Mouse (Mus musculus): ENCODE measurements around the gene Mta3. TPM values are rescaled to one million over a fixed set of nuclear protein-coding genes. Genes with fewer than 3 reads are reported as not detected.
A peak's percentile ranks its signal among the peaks of the same experiment; 100 is the strongest.

Gene Mta3
- polyA plus RNA-seq, 1 experiment from 2014 or later, result 44.6 TPM

DNA sequence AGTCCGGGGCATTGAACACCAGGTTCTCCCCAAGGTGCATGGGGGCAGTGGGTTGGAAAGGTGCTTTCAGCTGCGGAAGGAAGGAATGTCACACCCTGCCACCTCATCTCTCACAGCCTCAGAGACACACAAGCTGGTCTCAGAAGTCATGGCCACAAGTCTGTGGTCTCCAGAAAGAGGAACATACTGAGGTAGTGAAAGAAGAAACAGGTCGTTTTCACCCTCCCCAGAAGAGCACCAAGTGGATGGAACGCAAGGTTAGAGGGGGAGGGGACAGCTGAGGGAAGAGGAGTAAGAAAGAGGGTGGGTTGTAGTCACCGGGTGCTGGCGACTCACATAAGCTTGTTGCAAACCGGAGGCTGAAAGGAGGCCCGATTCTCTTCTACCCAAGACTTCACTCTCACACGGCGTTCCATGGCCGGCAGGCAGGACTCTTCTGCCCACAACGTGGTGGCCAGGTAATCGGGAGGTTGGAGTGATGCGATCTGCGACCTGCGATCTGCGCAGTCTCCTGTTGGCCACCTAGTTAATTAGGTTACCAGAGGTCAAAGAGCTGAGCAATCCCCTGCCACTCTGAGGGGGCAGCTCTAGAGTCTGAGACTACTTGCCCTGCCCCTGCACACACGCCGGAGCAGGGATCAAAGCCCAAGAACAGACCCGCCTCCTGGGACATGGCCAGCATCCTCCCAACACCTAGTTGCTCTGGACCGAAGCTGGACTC lies 140.5 kb downstream of the Mta3 start:
- H3K36me3 ChIP-seq (ENCODE audit: control insufficient read depth, insufficient read depth, low read length), result no peaks in the 10 kb centered on the region
- H3K27me3 ChIP-seq (ENCODE audit: control insufficient read depth, insufficient read depth, low read length), result no peaks in the 10 kb centered on the region
- no peak overlapping the region for H3K4me2 ChIP-seq (ENCODE audit: low read depth, severe bottlenecking)
- H3K27ac ChIP-seq (replicated peaks; ENCODE audit: low read depth, low read length), result no peak overlapping the region
- no peak overlapping the region for H3K9ac ChIP-seq (ENCODE audit: low read length)
- no peaks in the 10 kb centered on the region for H3K9me3 ChIP-seq (ENCODE audit: control insufficient read depth, low read length)
- no peak overlapping the region for H3K4me3 ChIP-seq (ENCODE audit: low read depth, low read length)
- peaks cover 5% of the 10 kb centered on the region; the same call in 1 of the 2 replicates for H3K4me1 ChIP-seq (ENCODE audit: control insufficient read depth, insufficient read depth, low read length)
- ATAC-seq (ENCODE audit: insufficient number of reproducible peaks, low FRiP score, low TSS enrichment, low read depth) (no peak), DNase-seq (ENCODE audit: low spot score) (no peak)
- WGBS, result 74% methylated on average over 21 of the region's 21 CpGs

DNA sequence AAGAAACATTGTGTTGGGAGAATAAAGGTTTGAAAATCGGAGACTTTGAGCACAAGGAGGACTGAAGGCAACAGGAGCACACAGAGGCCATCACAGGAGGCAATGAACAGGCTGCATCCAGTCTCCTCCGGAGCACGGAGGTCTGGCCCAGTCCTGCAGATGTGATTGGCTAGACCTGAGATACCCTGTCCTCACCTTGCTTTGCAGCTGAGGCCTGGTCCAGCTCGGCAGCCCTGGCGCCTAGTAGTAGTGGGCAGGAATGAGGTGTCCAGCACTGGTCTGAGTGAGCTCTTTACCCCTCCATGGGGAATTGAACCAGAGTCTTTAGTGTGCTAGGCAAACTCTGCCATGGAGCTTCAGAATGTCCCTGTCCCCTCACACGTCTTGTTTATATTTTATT lies 141.1 kb downstream of the Mta3 start:
- Histone ChIP-seq H3K36me3 (ENCODE audit: control insufficient read depth, insufficient read depth, low read length) (no peaks in the 10 kb centered on the region), H3K4me1 (ENCODE audit: control insufficient read depth, insufficient read depth, low read length) (peaks cover 5% of the 10 kb centered on the region; the same call in 1 of the 2 replicates), H3K9ac (ENCODE audit: low read length) (no peak overlapping the region), H3K4me2 (ENCODE audit: low read depth, severe bottlenecking) (no peak overlapping the region), H3K27me3 (ENCODE audit: control insufficient read depth, insufficient read depth, low read length) (no peaks in the 10 kb centered on the region), H3K4me3 (ENCODE audit: low read depth, low read length) (no peak overlapping the region), H3K9me3 (ENCODE audit: control insufficient read depth, low read length) (no peaks in the 10 kb centered on the region), H3K27ac (replicated peaks; ENCODE audit: low read depth, low read length) (no peak overlapping the region)
- ATAC-seq (ENCODE audit: insufficient number of reproducible peaks, low FRiP score, low TSS enrichment, low read depth) (no peak), DNase-seq (ENCODE audit: low spot score) (no peak)
- 82% methylated on average over 6 of the region's 6 CpGs for WGBS

DNA sequence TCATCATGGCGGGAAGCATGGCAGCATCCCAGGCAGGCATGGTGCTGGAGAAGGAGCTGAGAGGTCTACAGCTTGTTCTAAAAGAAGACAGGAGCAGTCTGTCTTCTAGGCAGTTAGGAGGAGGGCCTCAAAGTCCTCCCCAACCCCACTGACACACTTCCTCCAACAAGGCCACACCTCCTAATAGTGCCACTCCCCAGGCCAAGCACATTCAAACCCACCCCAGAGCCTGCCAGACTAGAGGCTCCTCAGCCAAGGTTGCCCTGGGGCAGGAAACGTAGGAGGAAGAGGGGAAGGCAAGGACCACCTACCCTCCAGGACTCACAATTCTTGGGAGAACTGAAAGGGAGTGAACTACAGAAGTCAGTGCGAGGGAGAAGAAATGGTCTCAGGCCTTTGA lies 141.9 kb downstream of the Mta3 start, which contains the start of gene Haao:
Haao (minus strand) TSS at position 149 of the 400 bp plus-strand sequence.
- no peaks in the 10 kb centered on the region for H3K36me3 ChIP-seq (ENCODE audit: control insufficient read depth, insufficient read depth, low read length)
- no peaks in the 10 kb centered on the region for H3K9me3 ChIP-seq (ENCODE audit: control insufficient read depth, low read length)
- peaks cover 5% of the 10 kb centered on the region; the same call in 1 of the 2 replicates for H3K4me1 ChIP-seq (ENCODE audit: control insufficient read depth, insufficient read depth, low read length)
- no peak within 1 kb of the TSS for H3K4me2 ChIP-seq (ENCODE audit: low read depth, severe bottlenecking)
- ATAC-seq (ENCODE audit: insufficient number of reproducible peaks, low FRiP score, low TSS enrichment, low read depth) (no peak), DNase-seq (ENCODE audit: low spot score) (no peak)
- WGBS, result 86% methylated on average over 3 of the region's 3 CpGs
- no peak within 1 kb of the TSS for H3K27ac ChIP-seq (replicated peaks; ENCODE audit: low read depth, low read length)
- H3K4me3 ChIP-seq (ENCODE audit: low read depth, low read length), result no peak within 1 kb of the TSS
- no peak within 1 kb of the TSS for H3K9ac ChIP-seq (ENCODE audit: low read length)
- no peaks in the 10 kb centered on the region for H3K27me3 ChIP-seq (ENCODE audit: control insufficient read depth, insufficient read depth, low read length)

DNA sequence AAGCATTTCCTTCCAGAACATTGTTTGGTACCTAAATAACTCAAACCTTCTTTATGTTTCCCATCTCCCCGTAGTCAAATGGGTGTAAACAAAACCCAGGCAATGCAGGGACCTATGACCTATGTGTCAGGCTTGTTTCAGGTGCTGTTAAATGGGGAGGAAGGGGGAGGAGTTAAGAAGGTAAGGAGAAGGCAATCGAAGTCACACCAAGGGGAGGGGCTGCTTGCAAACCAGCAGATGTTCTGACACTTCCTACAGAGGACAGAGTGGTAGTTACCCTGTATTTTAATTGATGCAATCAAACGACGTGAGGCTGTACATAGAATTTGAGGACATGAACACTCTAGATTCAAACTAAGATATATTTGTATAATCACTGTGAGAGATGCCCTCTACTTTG lies 142.5 kb downstream of the Mta3 start:
- Histone ChIP-seq H3K4me2 (ENCODE audit: low read depth, severe bottlenecking) (no peak overlapping the region), H3K4me1 (ENCODE audit: control insufficient read depth, insufficient read depth, low read length) (peaks cover 5% of the 10 kb centered on the region; the same call in 1 of the 2 replicates), H3K36me3 (ENCODE audit: control insufficient read depth, insufficient read depth, low read length) (no peaks in the 10 kb centered on the region), H3K4me3 (ENCODE audit: low read depth, low read length) (no peak overlapping the region), H3K9me3 (ENCODE audit: control insufficient read depth, low read length) (no peaks in the 10 kb centered on the region), H3K9ac (ENCODE audit: low read length) (no peak overlapping the region), H3K27me3 (ENCODE audit: control insufficient read depth, insufficient read depth, low read length) (no peaks in the 10 kb centered on the region), H3K27ac (replicated peaks; ENCODE audit: low read depth, low read length) (no peak overlapping the region)
- ATAC-seq (ENCODE audit: insufficient number of reproducible peaks, low FRiP score, low TSS enrichment, low read depth), result no peak
- no peak for DNase-seq (ENCODE audit: low spot score)
- 31% methylated on average over 4 of the region's 4 CpGs for WGBS

DNA sequence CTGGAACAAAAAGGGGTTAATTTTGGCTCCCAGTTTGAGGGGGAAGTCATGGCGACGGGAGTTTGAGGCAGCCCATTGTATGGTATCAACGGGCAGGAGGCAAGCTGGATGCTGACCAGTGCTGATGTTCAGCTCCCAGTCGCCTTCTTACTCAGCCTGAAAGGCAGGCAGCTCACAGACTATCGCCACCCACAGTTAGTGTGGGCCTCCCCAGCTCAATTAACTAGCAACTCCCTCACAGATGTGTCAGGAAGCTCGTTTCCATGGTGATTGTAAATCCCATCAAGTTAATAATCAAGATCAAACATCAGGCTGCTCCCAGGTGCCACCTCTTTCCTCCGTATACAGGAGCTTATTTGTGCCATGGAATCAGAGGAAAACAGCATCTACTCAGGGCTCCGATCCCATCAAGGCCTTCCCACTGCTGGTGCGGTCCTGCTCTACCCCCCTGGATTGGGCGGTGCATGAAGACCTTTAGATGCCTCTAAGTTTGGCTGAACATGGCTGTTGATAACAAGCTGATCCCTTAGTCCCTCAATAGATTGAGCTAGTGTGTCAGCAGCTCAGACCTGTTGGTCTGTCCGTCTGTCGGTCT lies 143.2 kb downstream of the Mta3 start:
- DNase-seq (ENCODE audit: low spot score) (no peak), ATAC-seq (ENCODE audit: insufficient number of reproducible peaks, low FRiP score, low TSS enrichment, low read depth) (no peak)
- H3K36me3 ChIP-seq (ENCODE audit: control insufficient read depth, insufficient read depth, low read length), result no peaks in the 10 kb centered on the region
- 52% methylated on average over 12 of the region's 12 CpGs for WGBS
- no peaks in the 10 kb centered on the region for H3K27me3 ChIP-seq (ENCODE audit: control insufficient read depth, insufficient read depth, low read length)
- H3K4me2 ChIP-seq (ENCODE audit: low read depth, severe bottlenecking), result no peak overlapping the region
- H3K9ac ChIP-seq (ENCODE audit: low read length), result no peak overlapping the region
- H3K9me3 ChIP-seq (ENCODE audit: control insufficient read depth, low read length), result no peaks in the 10 kb centered on the region
- H3K4me3 ChIP-seq (ENCODE audit: low read depth, low read length), result no peak overlapping the region
- peaks cover 5% of the 10 kb centered on the region; the same call in 1 of the 2 replicates for H3K4me1 ChIP-seq (ENCODE audit: control insufficient read depth, insufficient read depth, low read length)
- H3K27ac ChIP-seq (replicated peaks; ENCODE audit: low read depth, low read length), result no peak overlapping the region

DNA sequence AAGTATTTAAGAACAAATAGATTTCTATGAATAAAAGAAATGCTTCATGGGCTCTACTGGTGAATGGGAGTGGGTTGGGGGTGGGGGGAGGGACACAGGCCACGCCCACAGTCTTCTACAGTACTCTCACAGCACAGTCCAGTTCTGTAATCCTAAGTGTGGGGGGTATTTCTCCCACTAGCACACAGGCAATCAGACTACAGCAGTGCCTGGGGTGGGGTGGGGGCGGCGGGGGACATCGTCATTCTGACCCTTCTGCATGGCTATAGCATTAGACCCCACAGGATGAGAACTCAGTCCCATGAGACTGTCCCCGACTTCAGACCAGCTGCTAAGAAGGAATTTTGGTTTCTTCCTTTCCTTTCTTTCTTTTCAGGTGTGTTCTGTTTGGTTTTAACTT lies 143.8 kb downstream of the Mta3 start:
- no peaks in the 10 kb centered on the region for H3K9me3 ChIP-seq (ENCODE audit: control insufficient read depth, low read length)
- H3K4me3 ChIP-seq (ENCODE audit: low read depth, low read length), result no peak overlapping the region
- H3K27ac ChIP-seq (replicated peaks; ENCODE audit: low read depth, low read length), result no peak overlapping the region
- H3K9ac ChIP-seq (ENCODE audit: low read length), result no peak overlapping the region
- ATAC-seq (ENCODE audit: insufficient number of reproducible peaks, low FRiP score, low TSS enrichment, low read depth) (peak; percentile 35; the same call in 1 of the 2 replicates), DNase-seq (ENCODE audit: low spot score) (no peak)
- no peaks in the 10 kb centered on the region for H3K36me3 ChIP-seq (ENCODE audit: control insufficient read depth, insufficient read depth, low read length)
- no peak overlapping the region for H3K4me2 ChIP-seq (ENCODE audit: low read depth, severe bottlenecking)
- H3K27me3 ChIP-seq (ENCODE audit: control insufficient read depth, insufficient read depth, low read length), result no peaks in the 10 kb centered on the region
- H3K4me1 ChIP-seq (ENCODE audit: control insufficient read depth, insufficient read depth, low read length), result peaks cover 5% of the 10 kb centered on the region; the same call in 1 of the 2 replicates
- 73% methylated on average over 5 of the region's 5 CpGs for WGBS

DNA sequence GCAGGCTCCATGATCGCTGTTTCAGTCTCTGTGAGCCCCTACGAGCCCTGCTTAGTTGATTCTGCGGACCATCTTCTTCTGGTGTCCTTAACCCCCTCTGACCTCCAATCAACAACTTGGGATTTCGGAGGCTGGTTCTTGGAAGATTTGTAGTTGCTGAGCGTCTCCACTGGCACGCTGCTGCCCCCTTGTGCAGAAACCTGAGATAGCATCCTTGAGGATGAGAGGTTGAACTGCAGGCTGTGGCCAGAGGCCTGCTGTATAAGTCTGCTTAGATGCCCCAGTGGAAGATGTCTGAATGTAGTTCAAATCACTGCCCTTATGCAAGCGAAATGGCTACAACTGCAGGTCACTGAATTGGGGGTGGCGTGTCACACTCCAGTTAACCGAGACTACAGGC lies 144.5 kb downstream of the Mta3 start:
- ATAC-seq (ENCODE audit: insufficient number of reproducible peaks, low FRiP score, low TSS enrichment, low read depth) (no peak), DNase-seq (ENCODE audit: low spot score) (peak; percentile 96)
- Histone ChIP-seq H3K36me3 (ENCODE audit: control insufficient read depth, insufficient read depth, low read length) (no peaks in the 10 kb centered on the region), H3K9me3 (ENCODE audit: control insufficient read depth, low read length) (no peaks in the 10 kb centered on the region), H3K4me1 (ENCODE audit: control insufficient read depth, insufficient read depth, low read length) (peaks cover 5% of the 10 kb centered on the region; the same call in 1 of the 2 replicates), H3K4me2 (ENCODE audit: low read depth, severe bottlenecking) (no peak overlapping the region), H3K9ac (ENCODE audit: low read length) (no peak overlapping the region), H3K27ac (replicated peaks; ENCODE audit: low read depth, low read length) (no peak overlapping the region), H3K27me3 (ENCODE audit: control insufficient read depth, insufficient read depth, low read length) (no peaks in the 10 kb centered on the region), H3K4me3 (ENCODE audit: low read depth, low read length) (no peak overlapping the region)
- WGBS, result 10% methylated on average over 9 of the region's 9 CpGs

DNA sequence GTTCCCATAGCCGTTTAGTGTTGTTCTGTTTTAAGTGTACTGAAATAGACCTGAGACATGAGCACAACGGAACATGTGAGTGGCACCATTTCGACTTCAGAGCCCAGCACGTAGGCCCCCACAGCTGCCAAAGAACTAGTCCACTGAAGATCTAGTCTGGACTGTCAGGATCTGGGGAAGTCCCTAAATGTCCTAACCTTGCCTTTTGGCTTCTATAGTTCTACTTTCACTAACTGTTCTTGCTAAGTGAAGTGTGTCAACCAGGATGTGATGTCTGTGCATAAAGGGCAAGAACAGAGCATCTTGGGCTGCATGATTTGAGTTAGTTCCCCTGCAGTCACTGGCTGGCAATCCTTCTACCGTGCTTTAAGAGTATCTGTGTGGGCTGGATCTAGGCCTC lies 144.9 kb downstream of the Mta3 start:
- Histone ChIP-seq H3K36me3 (ENCODE audit: control insufficient read depth, insufficient read depth, low read length) (no peaks in the 10 kb centered on the region), H3K27ac (replicated peaks; ENCODE audit: low read depth, low read length) (no peak overlapping the region), H3K4me1 (ENCODE audit: control insufficient read depth, insufficient read depth, low read length) (peaks cover 5% of the 10 kb centered on the region; the same call in 1 of the 2 replicates), H3K27me3 (ENCODE audit: control insufficient read depth, insufficient read depth, low read length) (no peaks in the 10 kb centered on the region), H3K9me3 (ENCODE audit: control insufficient read depth, low read length) (no peaks in the 10 kb centered on the region), H3K4me2 (ENCODE audit: low read depth, severe bottlenecking) (no peak overlapping the region), H3K9ac (ENCODE audit: low read length) (no peak overlapping the region), H3K4me3 (ENCODE audit: low read depth, low read length) (no peak overlapping the region)
- DNase-seq (ENCODE audit: low spot score) (no peak), ATAC-seq (ENCODE audit: insufficient number of reproducible peaks, low FRiP score, low TSS enrichment, low read depth) (no peak)
- WGBS, result 87% methylated on average over 5 of the region's 5 CpGs

Data from limb, embryonic 11.5 days (tissue).